Mouse (Mus musculus) MEL (cell line): Measurements from ENCODE around the gene Zdbf2. TPM values are rescaled to one million over a fixed set of nuclear protein-coding genes. Genes with fewer than 3 reads are reported as not detected.

Source experiments
- DNase-seq: peaks from one replicate; pipeline ENCODE4 v3.0.0; 2011; ENCODE audit warnings: low read depth, low spot score
- H3K27ac ChIP-seq: 2 replicates; pipeline ENCODE4 v1.5.1; 2012; ENCODE audit warnings: low read depth, mild to moderate bottlenecking, control low read depth, low read length, moderate library complexity; ENCODE audit not compliant: control insufficient read depth
- H3K27me3 ChIP-seq, 2 experiments: fragments of 150-350 bp in 1 of 2; sonication (generic) in 1 of 2; 2 replicates each; pipeline ENCODE4 v1.6.1; 2012; ENCODE audit warnings: low read length in 2 of 2, mild to moderate bottlenecking in 2 of 2, improper control_type of control experiment in 1 of 2, moderate library complexity in 1 of 2; ENCODE audit not compliant: insufficient read depth in 2 of 2, control insufficient read depth in 1 of 2
- H3K36me3 ChIP-seq, 2 experiments: 2 replicates each; pipeline ENCODE4 v1.6.1; 2012 to 2014; ENCODE audit warnings: low read length in 2 of 2, improper control_type of control experiment in 1 of 2, inconsistent platforms in 1 of 2, mild to moderate bottlenecking in 1 of 2; ENCODE audit not compliant: insufficient read depth in 2 of 2, control insufficient read depth in 1 of 2
- H3K4me1 ChIP-seq, 2 experiments: fragments of 150-350 bp in 1 of 2; sonication (generic) in 1 of 2; 2 replicates each; pipeline ENCODE4 v1.6.1; 2012; ENCODE audit warnings: low read length in 2 of 2, improper control_type of control experiment in 1 of 2, mild to moderate bottlenecking in 1 of 2; ENCODE audit not compliant: insufficient read depth in 2 of 2, control insufficient read depth in 1 of 2
- H3K4me3 ChIP-seq, 2 experiments: fragments of 150-350 bp in 1 of 2; sonication (generic) in 1 of 2; 2 replicates each; pipeline ENCODE4 v1.5.1; 2012; ENCODE audit warnings: low read depth in 2 of 2, low read length in 2 of 2, mild to moderate bottlenecking in 2 of 2, moderate library complexity in 2 of 2, control low read depth in 1 of 2, improper control_type of control experiment in 1 of 2; ENCODE audit not compliant: control insufficient read depth in 1 of 2, insufficient read depth in 1 of 2
- H3K79me2 ChIP-seq: 2 replicates; pipeline ENCODE4 v1.6.1; 2012; ENCODE audit warnings: mild to moderate bottlenecking, low read length, moderate library complexity; ENCODE audit not compliant: control insufficient read depth, poor library complexity, insufficient read depth
- H3K9ac ChIP-seq: 2 replicates; pipeline ENCODE4 v1.6.1; 2012; ENCODE audit warnings: low read depth, mild to moderate bottlenecking, control low read depth, low read length, moderate library complexity; ENCODE audit not compliant: control insufficient read depth, poor library complexity, severe bottlenecking
- H3K9me3 ChIP-seq: fragments of 150-350 bp; sonication (generic); replicated peaks from 2 replicates; pipeline ENCODE4 v1.6.1; 2012; ENCODE audit warnings: mild to moderate bottlenecking, low read length, improper control_type of control experiment, moderate library complexity; ENCODE audit not compliant: insufficient read depth
- BHLHE40 ChIP-seq: IDR thresholded peaks from 2 replicates; pipeline ENCODE4 v1.6.1; 2012; ENCODE audit warnings: low read depth, mild to moderate bottlenecking, inconsistent platforms, low read length, improper control_type of control experiment, borderline replicate concordance
- CHD2 ChIP-seq: IDR thresholded peaks from 2 replicates; pipeline ENCODE4 v1.6.1; 2011; ENCODE audit warnings: low read length, improper control_type of control experiment
- E2F4 ChIP-seq: IDR thresholded peaks from 2 replicates; pipeline ENCODE4 v1.6.1; 2011; ENCODE audit warnings: low read depth, low read length, improper control_type of control experiment, borderline replicate concordance
- GABPA ChIP-seq: IDR thresholded peaks from 2 replicates; pipeline ENCODE4 v1.6.1; 2012; ENCODE audit warnings: low read depth, mild to moderate bottlenecking, inconsistent platforms, low read length, improper control_type of control experiment, moderate library complexity
- JUND ChIP-seq: IDR thresholded peaks from 2 replicates; pipeline ENCODE4 v1.6.1; 2011; ENCODE audit warnings: low read depth, mild to moderate bottlenecking, improper control_type of control experiment, low read length
- MAFK ChIP-seq: IDR thresholded peaks from 2 replicates; pipeline ENCODE4 v1.6.1; 2011; ENCODE audit warnings: low read depth, mild to moderate bottlenecking, low read length, improper control_type of control experiment, borderline replicate concordance
- MAX ChIP-seq: IDR thresholded peaks from 2 replicates; pipeline ENCODE4 v1.6.1; 2011; ENCODE audit warnings: low read length, improper control_type of control experiment
- MXI1 ChIP-seq: IDR thresholded peaks from 2 replicates; pipeline ENCODE4 v1.6.1; 2011; ENCODE audit warnings: mild to moderate bottlenecking, low read depth, low read length, improper control_type of control experiment
- MYB ChIP-seq: IDR thresholded peaks from 2 replicates; pipeline ENCODE4 v1.6.1; 2011; ENCODE audit warnings: mild to moderate bottlenecking, low read depth, low read length, improper control_type of control experiment
- MYC ChIP-seq: IDR thresholded peaks from 2 replicates; pipeline ENCODE4 v1.6.1; 2011; ENCODE audit warnings: low read depth, mild to moderate bottlenecking, low read length, improper control_type of control experiment, moderate library complexity
- NELFE ChIP-seq: IDR thresholded peaks from 2 replicates; pipeline ENCODE4 v1.6.1; 2011; ENCODE audit warnings: low read depth, low read length, improper control_type of control experiment
- NRF1 ChIP-seq: IDR thresholded peaks from 2 replicates; pipeline ENCODE4 v1.6.1; 2014; ENCODE audit warnings: low read depth, mild to moderate bottlenecking, inconsistent platforms, low read length, improper control_type of control experiment, moderate library complexity; ENCODE audit not compliant: poor library complexity, insufficient read depth, severe bottlenecking
- POLR2AphosphoS5 ChIP-seq: IDR thresholded peaks from 2 replicates; pipeline ENCODE4 v1.6.1; 2012; ENCODE audit warnings: low read depth, borderline replicate concordance, mild to moderate bottlenecking, inconsistent platforms, low read length, moderate library complexity, mixed read lengths
- RAD21 ChIP-seq: IDR thresholded peaks from 2 replicates; pipeline ENCODE4 v1.6.1; 2011; ENCODE audit warnings: mild to moderate bottlenecking, low read depth, low read length, improper control_type of control experiment
- TAL1 ChIP-seq: IDR thresholded peaks from 2 replicates; pipeline ENCODE4 v1.6.1; 2012; ENCODE audit warnings: mild to moderate bottlenecking, inconsistent platforms, low read length, moderate library complexity, mixed read lengths
- TCF12 ChIP-seq: IDR thresholded peaks from 2 replicates; pipeline ENCODE4 v1.6.1; 2014; ENCODE audit warnings: low read depth, mild to moderate bottlenecking, inconsistent platforms, low read length, improper control_type of control experiment, moderate library complexity
- UBTF ChIP-seq: IDR thresholded peaks from 2 replicates; pipeline ENCODE4 v1.6.1; 2012; ENCODE audit warnings: low read depth, mild to moderate bottlenecking, inconsistent platforms, low read length, improper control_type of control experiment, moderate library complexity, borderline replicate concordance; ENCODE audit not compliant: insufficient read depth
- USF1 ChIP-seq: IDR thresholded peaks from 2 replicates; pipeline ENCODE4 v1.6.1; 2014; ENCODE audit warnings: low read depth, mild to moderate bottlenecking, inconsistent platforms, low read length, improper control_type of control experiment, moderate library complexity
- ZC3H11A ChIP-seq: IDR thresholded peaks from 2 replicates; pipeline ENCODE4 v1.6.1; 2012; ENCODE audit warnings: low read depth, mild to moderate bottlenecking, inconsistent platforms, low read length, improper control_type of control experiment
- ZMIZ1 ChIP-seq: IDR thresholded peaks from 2 replicates; pipeline ENCODE4 v1.6.1; 2012; ENCODE audit warnings: low read depth, mild to moderate bottlenecking, inconsistent platforms, low read length, improper control_type of control experiment, moderate library complexity
- ZNF384 ChIP-seq: IDR thresholded peaks from 2 replicates; pipeline ENCODE4 v1.6.1; 2012; ENCODE audit warnings: low read depth, mild to moderate bottlenecking, inconsistent platforms, low read length, improper control_type of control experiment
- polyA plus RNA-seq, 2 experiments: library from polyadenylated mRNA; stranded (reverse) in 1 of 2; unstranded in 1 of 2; fragments of >175 nt in 1 of 2; fragments of >200 nt in 1 of 2; gene quantifications; 2 replicates each; pipeline versions ENCODE4 v1.2.1 to v1.2.4; 2012; ENCODE audit warnings: low replicate concordance in 2 of 2, low read depth in 1 of 2; ENCODE audit not compliant: insufficient read length in 2 of 2, insufficient read depth in 1 of 2, missing spikeins in 1 of 2
- total RNA-seq: library from RNA; depleted of rRNA; stranded (reverse); fragments of 300-350 nt; gene quantifications from 2 replicates; pipeline ENCODE4 v1.2.3, GENCODE M21; 2012

The Zdbf2 gene
- total and polyA plus RNA-seq, 3 experiments: not detected

GRCm38 (mm10) chr1:63259916-63260741, 12.9 kb upstream of the Zdbf2 start:
- no peak overlapping the region for H3K4me3 ChIP-seq
- no peaks in the 10 kb centered on the region for H3K27me3 ChIP-seq
- no peak overlapping the region for H3K9ac ChIP-seq
- H3K36me3 ChIP-seq: no peaks in the 10 kb centered on the region
- TF ChIP-seq POLR2AphosphoS5: no peak
- TF ChIP-seq E2F4: no peak
- TF ChIP-seq GABPA: no peak
- TF ChIP-seq JUND: no peak
- TF ChIP-seq MAX: no peak
- no peak for TF ChIP-seq ZNF384
- TF ChIP-seq TAL1: no peak
- TF ChIP-seq, all 39 proteins: peak for 0
- DNase-seq: no peak
- no peaks in the 10 kb centered on the region for H3K4me1 ChIP-seq
- no peaks in the 10 kb centered on the region for H3K79me2 ChIP-seq
- no peaks in the 10 kb centered on the region for H3K9me3 ChIP-seq
- H3K27ac ChIP-seq: no peak overlapping the region

GRCm38 (mm10) chr1:63260742-63261033, 12.4 kb upstream of the Zdbf2 start:
- H3K79me2 ChIP-seq: no peaks in the 10 kb centered on the region
- TF ChIP-seq MYB (no peak), USF1 (no peak), GABPA (no peak), NELFE (no peak), E2F4 (no peak), MAFK (no peak), JUND (no peak), MAX (no peak), NRF1 (no peak), BHLHE40 (no peak), RAD21 (no peak), ZMIZ1 (no peak), TCF12 (no peak), UBTF (no peak), ZC3H11A (no peak), MYC (no peak), CHD2 (no peak), MXI1 (no peak)
- no peaks in the 10 kb centered on the region for H3K4me1 ChIP-seq
- no peaks in the 10 kb centered on the region for H3K27me3 ChIP-seq
- H3K9me3 ChIP-seq: no peaks in the 10 kb centered on the region
- no peak overlapping the region for H3K4me3 ChIP-seq
- no peak overlapping the region for H3K27ac ChIP-seq
- DNase-seq: no peak
- no peak overlapping the region for H3K9ac ChIP-seq
- H3K36me3 ChIP-seq: no peaks in the 10 kb centered on the region
